Mouse (Mus musculus): ENCODE measurements around the gene Prrg2.
A peak's percentile ranks its signal among the peaks of the same experiment; 100 is the strongest.
"Not testable (repeated sequence)": the region's sequence is repeated elsewhere in the genome, so short reads cannot be mapped to it uniquely, and the experiment has no call there.

The Prrg2 gene

GRCm38 (mm10) chr7:45027761-45028160 is 34.7 kb downstream of the Prrg2 start:
- no peak for DNase-seq

GRCm38 (mm10) chr7:45026256-45026655 is 36.2 kb downstream of the Prrg2 start:
- no peak for DNase-seq

- DNase-seq: no peak
These were observed 36.8 kb downstream of the Prrg2 start for GRCm38 (mm10) chr7:45025601-45026220.

GRCm38 (mm10) chr7:45024281-45025248 is 37.9 kb downstream of the Prrg2 start:
- no peak for DNase-seq

GRCm38 (mm10) chr7:45023711-45024110 is 38.8 kb downstream of the Prrg2 start:
- DNase-seq: not testable (repeated sequence)

- DNase-seq: no peak
These were observed 42.3 kb downstream of the Prrg2 start for GRCm38 (mm10) chr7:45020225-45020624.

GRCm38 (mm10) chr7:45019031-45019571 is 43.4 kb downstream of the Prrg2 start:
- no peak for DNase-seq

GRCm38 (mm10) chr7:45017242-45018061 is 45.0 kb downstream of the Prrg2 start, which contains the start of gene Rras:
Gene Rras, plus strand, starts transcription at chr7:45017961.
- DNase-seq: peak; percentile 79

GRCm38 (mm10) chr7:45016761-45017160 is 45.7 kb downstream of the Prrg2 start:
- DNase-seq: no peak

GRCm38 (mm10) chr7:45015957-45016612 is 46.4 kb downstream of the Prrg2 start, which contains the start of gene Scaf1:
Gene Scaf1, minus strand, starts transcription at chr7:45016363.
- DNase-seq: peak; percentile 99

GRCm38 (mm10) chr7:45015344-45015956 is 47.0 kb downstream of the Prrg2 start:
- no peak for DNase-seq

- no peak for DNase-seq
These were observed 48.4 kb downstream of the Prrg2 start for GRCm38 (mm10) chr7:45014096-45014451.

- DNase-seq: no peak
These were observed 48.9 kb downstream of the Prrg2 start for GRCm38 (mm10) chr7:45013366-45014095.

- no peak for DNase-seq
These were observed 49.7 kb downstream of the Prrg2 start for GRCm38 (mm10) chr7:45012824-45013223.

GRCm38 (mm10) chr7:45012011-45012410 is 50.5 kb downstream of the Prrg2 start:
- DNase-seq: no peak

GRCm38 (mm10) chr7:45008411-45008810 is 54.1 kb downstream of the Prrg2 start:
- DNase-seq: no peak

GRCm38 (mm10) chr7:45007846-45008245 is 54.6 kb downstream of the Prrg2 start:
- DNase-seq: no peak

- DNase-seq: no peak
These were observed 55.3 kb downstream of the Prrg2 start for GRCm38 (mm10) chr7:45007141-45007540.

GRCm38 (mm10) chr7:45006503-45006902 is 56.0 kb downstream of the Prrg2 start:
- no peak for DNase-seq

GRCm38 (mm10) chr7:45005321-45005992 is 57.0 kb downstream of the Prrg2 start:
- DNase-seq: no peak
